Mouse (Mus musculus) C2C12 (cell line): Measurements from ENCODE around the gene Hectd4. TPM values are rescaled to one million over a fixed set of nuclear protein-coding genes. Genes with fewer than 3 reads are reported as not detected.
"Not testable (repeated sequence)": the region's sequence is repeated elsewhere in the genome, so short reads cannot be mapped to it uniquely, and the experiment has no call there.

Source experiments
- H3K27me3 ChIP-seq: one replicate; pipeline ENCODE4 v1.6.1; 2011; ENCODE audit not compliant: control insufficient read depth, insufficient read depth, insufficient read length
- H3K36me3 ChIP-seq: one replicate; pipeline ENCODE4 v1.6.1; 2011; ENCODE audit not compliant: control insufficient read depth, insufficient read depth
- H3K4me3 ChIP-seq: one replicate; pipeline ENCODE4 v1.5.1; 2011; ENCODE audit warnings: mild to moderate bottlenecking, control low read depth; ENCODE audit not compliant: poor library complexity, insufficient read depth, severe bottlenecking
- H3K79me2 ChIP-seq: one replicate; pipeline ENCODE4 v1.6.1; 2011; ENCODE audit not compliant: control insufficient read depth, insufficient read depth
- H3K79me3 ChIP-seq: one replicate; pipeline ENCODE4 v1.6.1; 2011; ENCODE audit warnings: low read depth, control low read depth
- H3ac ChIP-seq: one replicate; pipeline ENCODE3; 2011; ENCODE audit warnings: low read depth; ENCODE audit not compliant: control insufficient read depth, insufficient read length
- CEBPB ChIP-seq: IDR thresholded peaks from one replicate; pipeline ENCODE4 v1.6.1; 2011; ENCODE audit warnings: low read depth, mild to moderate bottlenecking, control low read depth, moderate library complexity
- CTCF ChIP-seq: IDR thresholded peaks from one replicate; pipeline ENCODE4 v1.5.1; 2011; ENCODE audit not compliant: control insufficient read depth, insufficient read depth, insufficient read length
- FOSL1 ChIP-seq: IDR thresholded peaks from one replicate; pipeline ENCODE4 v1.8.0; 2011; ENCODE audit warnings: mild to moderate bottlenecking, low read length; ENCODE audit not compliant: poor library complexity, insufficient read depth, severe bottlenecking
- MAX ChIP-seq: IDR thresholded peaks from one replicate; pipeline ENCODE4 v1.6.1; 2011; ENCODE audit warnings: mild to moderate bottlenecking, control low read depth
- MYOD1 ChIP-seq: IDR thresholded peaks from one replicate; pipeline ENCODE4 v1.6.1; 2011; ENCODE audit warnings: low read depth; ENCODE audit not compliant: control insufficient read depth, insufficient read length
- MYOG ChIP-seq: IDR thresholded peaks from one replicate; pipeline ENCODE4 v1.6.1; 2011; ENCODE audit not compliant: control insufficient read depth, insufficient read length; ENCODE audit errors: extremely low read depth
- USF1 ChIP-seq: IDR thresholded peaks from one replicate; pipeline ENCODE4 v1.6.1; 2011; ENCODE audit warnings: low read depth, mild to moderate bottlenecking, control low read depth, moderate library complexity
- polyA plus RNA-seq: library from polyadenylated mRNA; unstranded; fragments of >200 nt; fragmentation: generic; extraction: Trizol; gene quantifications from one replicate; pipeline ENCODE4 v1.2.1, GENCODE M21; 2012; ENCODE audit warnings: missing spikeins

Hectd4 gene
- polyA plus RNA-seq, 1 experiment, result 5.4 TPM

GRCm38 (mm10) chr5:121209755-121210600, 10.0 kb upstream of the Hectd4 start:
- H3K4me3 ChIP-seq, result no peak overlapping the region
- TF ChIP-seq CEBPB, result no peak
- TF ChIP-seq MAX, result no peak
- no peak for TF ChIP-seq FOSL1
- TF ChIP-seq MYOD1, result no peak
- no peak for TF ChIP-seq CTCF
- no peak for TF ChIP-seq USF1
- TF ChIP-seq MYOG, result no peak
- H3K27me3 ChIP-seq, result no peaks in the 10 kb centered on the region
- peaks cover 49% of the 10 kb centered on the region for H3K79me2 ChIP-seq
- no peak overlapping the region for H3ac ChIP-seq
- H3K79me3 ChIP-seq, result peaks cover 41% of the 10 kb centered on the region
- peaks cover 84% of the 10 kb centered on the region for H3K36me3 ChIP-seq

- Histone ChIP-seq H3ac (no peak overlapping the region), H3K27me3 (no peaks in the 10 kb centered on the region), H3K79me2 (peaks cover 44% of the 10 kb centered on the region), H3K36me3 (peaks cover 78% of the 10 kb centered on the region), H3K4me3 (no peak overlapping the region), H3K79me3 (peaks cover 36% of the 10 kb centered on the region)
- TF ChIP-seq MYOD1 (no peak), CTCF (no peak), FOSL1 (no peak)
Observed at GRCm38 (mm10) chr5:121210601-121210924, 9.5 kb upstream of the Hectd4 start.

GRCm38 (mm10) chr5:121212108-121212507, 7.9 kb upstream of the Hectd4 start:
- TF ChIP-seq MYOD1, result no peak
- TF ChIP-seq USF1, result no peak
- TF ChIP-seq CTCF, result no peak
- TF ChIP-seq CEBPB, result no peak
- no peak for TF ChIP-seq MAX
- no peak for TF ChIP-seq FOSL1
- TF ChIP-seq MYOG, result no peak
- Histone ChIP-seq H3K36me3 (peaks cover 62% of the 10 kb centered on the region), H3K4me3 (no peak overlapping the region)

GRCm38 (mm10) chr5:121214707-121215106, 5.3 kb upstream of the Hectd4 start:
- H3ac ChIP-seq, result no peak overlapping the region
- H3K4me3 ChIP-seq, result no peak overlapping the region
- peaks cover 1% of the 10 kb centered on the region for H3K79me3 ChIP-seq
- peaks cover 36% of the 10 kb centered on the region for H3K36me3 ChIP-seq
- H3K79me2 ChIP-seq, result peaks cover 2% of the 10 kb centered on the region
- no peaks in the 10 kb centered on the region for H3K27me3 ChIP-seq
- TF ChIP-seq MYOG (no peak), MAX (no peak), CEBPB (no peak), FOSL1 (no peak), USF1 (no peak), CTCF (no peak), MYOD1 (no peak)

More at GRCm38 (mm10) chr5:121212108-121212507, 7.9 kb upstream of the Hectd4 start:
- Histone ChIP-seq H3K79me3 (peaks cover 21% of the 10 kb centered on the region), H3K27me3 (no peaks in the 10 kb centered on the region), H3K79me2 (peaks cover 28% of the 10 kb centered on the region), H3ac (no peak overlapping the region)

GRCm38 (mm10) chr5:121215380-121216125, 4.5 kb upstream of the Hectd4 start:
- Histone ChIP-seq H3ac (no peak overlapping the region), H3K79me2 (peaks cover 3% of the 10 kb centered on the region), H3K79me3 (no peaks in the 10 kb centered on the region), H3K4me3 (no peak overlapping the region), H3K27me3 (no peaks in the 10 kb centered on the region), H3K36me3 (peaks cover 28% of the 10 kb centered on the region)
- no peak for TF ChIP-seq USF1
- peak; percentile 51 for TF ChIP-seq CTCF

- Histone ChIP-seq H3ac (no peak overlapping the region), H3K27me3 (no peaks in the 10 kb centered on the region), H3K79me2 (peaks cover 7% of the 10 kb centered on the region), H3K79me3 (no peaks in the 10 kb centered on the region), H3K4me3 (no peak overlapping the region), H3K36me3 (peaks cover 23% of the 10 kb centered on the region)
- TF ChIP-seq MYOD1, result no peak
Observed at GRCm38 (mm10) chr5:121216126-121216446, 3.9 kb upstream of the Hectd4 start.

- not testable (repeated sequence) for H3K79me3 ChIP-seq, H3ac ChIP-seq, H3K4me3 ChIP-seq, H3K27me3 ChIP-seq
- H3K79me2 ChIP-seq, result peaks cover 14% of the 10 kb centered on the region
- H3K36me3 ChIP-seq, result peaks cover 16% of the 10 kb centered on the region
Observed at GRCm38 (mm10) chr5:121216584-121217312, 3.3 kb upstream of the Hectd4 start.
